ENCODE assay signal across 15 mouse cellular contexts in genomic region chr8:127087434-127087833, GRCm38 (mm10). TPM values are rescaled to one million over a fixed set of nuclear protein-coding genes. Genes with fewer than 3 reads are reported as not detected.
"Had no signal": no experiment of that assay in that cellular context is flagged by ENCODE, and none has a peak within 500 bp of the region (broad histone marks: within the 10 kb centered on the region; RNA-seq: fewer than 3 reads in every experiment).

No protein-coding gene starts in this region.

- H3K9ac ChIP-seq: limb, embryonic 12.5 days; liver, embryonic 15.5 days; lung, embryonic 14.5 days; midbrain, embryonic 13.5 days; neural tube, embryonic 12.5 days had no signal

- ATAC-seq: inflammation-experienced regulatory T-cells, adult 6 months; intestine, postnatal 0 days; midbrain, embryonic 13.5 days had no signal

- H3K4me2 ChIP-seq: liver, embryonic 15.5 days; lung, embryonic 14.5 days; midbrain, embryonic 13.5 days had no signal

- H3K9me3 ChIP-seq: limb, embryonic 12.5 days; liver, embryonic 15.5 days; midbrain, embryonic 13.5 days; neural tube, embryonic 12.5 days had no signal

- H3K27me3 ChIP-seq: limb, embryonic 12.5 days; liver, embryonic 15.5 days; midbrain, embryonic 13.5 days; neural tube, embryonic 12.5 days had no signal

- H3K27ac ChIP-seq: liver, embryonic 15.5 days; neural tube, embryonic 12.5 days had no signal

- H3K36me3 ChIP-seq: limb, embryonic 12.5 days; liver, embryonic 15.5 days; midbrain, embryonic 13.5 days; neural tube, embryonic 12.5 days had no signal

- H3K4me3 ChIP-seq: limb, embryonic 12.5 days; liver, embryonic 15.5 days; midbrain, embryonic 13.5 days; myocyte; neural tube, embryonic 12.5 days had no signal

- DNase-seq: kidney, adult 8-10 months; kidney, postnatal 36 days; layer of hippocampus, adult 9-11 months; layer of hippocampus, postnatal 36 days; lung, embryonic 14.5 days; right cerebral cortex, postnatal 14 days; thymus, adult 18-20 months; thymus, postnatal 14 days had no signal

RNA-seq across cellular contexts. Expression of gene Pard3, which starts 23.7 kb away (rescaled TPM):
- polyA plus RNA-seq: inflammation-experienced regulatory T-cells, adult 6 months had no signal
